Mouse (Mus musculus) spleen, adult 2 months (tissue): ENCODE measurements around the gene Lcp2.

ENCODE experiments used
- CTCF ChIP-seq: fragments of 200-500 bp; IDR thresholded peaks from 2 replicates; pipeline ENCODE4 v1.5.1; 2011; ENCODE audit warnings: mild to moderate bottlenecking, inconsistent platforms; ENCODE audit not compliant: insufficient read depth, insufficient read length, insufficient replicate concordance; ENCODE audit errors: extremely low read depth
- POLR2A ChIP-seq: fragments of 200-500 bp; IDR thresholded peaks from 2 replicates; pipeline ENCODE4 v1.6.1; 2011; ENCODE audit warnings: low read depth, low read length, inconsistent platforms

DNA sequence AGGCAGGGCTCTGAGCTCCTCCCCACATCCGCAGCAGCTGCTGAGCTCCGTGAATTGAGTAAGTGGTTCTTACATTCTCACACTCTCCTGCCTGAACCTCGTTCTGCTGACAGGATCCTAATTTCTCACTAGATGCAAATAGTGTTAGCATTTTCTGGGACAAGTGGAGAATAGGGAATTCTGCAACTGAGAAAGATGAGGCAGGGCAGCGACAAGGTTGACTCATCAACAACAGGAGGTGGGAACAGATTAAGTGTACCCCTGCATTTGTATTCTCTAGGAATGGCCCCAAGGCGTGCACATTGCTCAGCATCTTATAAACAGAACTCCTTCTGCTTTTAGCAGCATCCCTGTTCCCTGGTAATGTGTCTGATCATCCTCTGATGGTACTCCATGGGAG is 6.7 kb upstream of the Lcp2 start:
- TF ChIP-seq CTCF (no peak), POLR2A (no peak)
